Mouse (Mus musculus) CH12.LX (cell line): ENCODE results near the gene Nat8f4.

Experiments used
- CHD2 ChIP-seq: IDR thresholded peaks from 2 replicates; pipeline ENCODE4 v1.6.1; 2011; ENCODE audit warnings: low read length, improper control_type of control experiment
- CTCF ChIP-seq, 2 experiments: IDR thresholded peaks in 1 of 2; conservative IDR thresholded peaks in 1 of 2; 2 replicates each; pipeline ENCODE4 v1.5.1; 2011 to 2012; ENCODE audit warnings: low read depth in 2 of 2, low read length in 2 of 2, improper control_type of control experiment in 1 of 2, inconsistent platforms in 1 of 2, mild to moderate bottlenecking in 1 of 2, moderate library complexity in 1 of 2
- EP300 ChIP-seq: IDR thresholded peaks from 2 replicates; pipeline ENCODE4 v1.6.1; 2011; ENCODE audit warnings: low read length, improper control_type of control experiment
- GABPA ChIP-seq: IDR thresholded peaks from 2 replicates; pipeline ENCODE4 v1.6.1; 2012; ENCODE audit warnings: low read depth, low read length, improper control_type of control experiment, inconsistent platforms; ENCODE audit not compliant: insufficient replicate concordance
- HCFC1 ChIP-seq: IDR thresholded peaks from 2 replicates; pipeline ENCODE4 v1.6.1; 2012; ENCODE audit warnings: low read depth, mild to moderate bottlenecking, inconsistent platforms, low read length, improper control_type of control experiment
- JUND ChIP-seq: conservative IDR thresholded peaks from 2 replicates; pipeline ENCODE4 v1.6.1; 2011; ENCODE audit warnings: low read depth, low read length, improper control_type of control experiment
- MAX ChIP-seq: IDR thresholded peaks from 2 replicates; pipeline ENCODE4 v1.6.1; 2011; ENCODE audit warnings: low read length, improper control_type of control experiment
- MEF2A ChIP-seq: IDR thresholded peaks from 2 replicates; pipeline ENCODE4 v1.6.1; 2014; ENCODE audit warnings: low read depth, mild to moderate bottlenecking, inconsistent platforms, low read length, improper control_type of control experiment, borderline replicate concordance
- PAX5 ChIP-seq: IDR thresholded peaks from 2 replicates; pipeline ENCODE4 v1.6.1; 2012; ENCODE audit warnings: low read length, inconsistent platforms, mixed read lengths
- POLR2A ChIP-seq: IDR thresholded peaks from 2 replicates; pipeline ENCODE4 v1.6.1; 2011; ENCODE audit warnings: low read depth, mild to moderate bottlenecking, improper control_type of control experiment, low read length
- TCF12 ChIP-seq: IDR thresholded peaks from 2 replicates; pipeline ENCODE4 v1.6.1; 2014; ENCODE audit warnings: low read depth, mild to moderate bottlenecking, inconsistent platforms, low read length, improper control_type of control experiment
- USF1 ChIP-seq: IDR thresholded peaks from 2 replicates; pipeline ENCODE4 v1.6.1; 2014; ENCODE audit warnings: low read depth, mild to moderate bottlenecking, inconsistent platforms, low read length, improper control_type of control experiment
- USF2 ChIP-seq: conservative IDR thresholded peaks from 2 replicates; pipeline ENCODE4 v1.6.1; 2011; ENCODE audit warnings: low read depth, low read length, improper control_type of control experiment
- ZMIZ1 ChIP-seq: IDR thresholded peaks from 2 replicates; pipeline ENCODE4 v1.6.1; 2012; ENCODE audit warnings: low read depth, mild to moderate bottlenecking, inconsistent platforms, low read length, improper control_type of control experiment

DNA sequence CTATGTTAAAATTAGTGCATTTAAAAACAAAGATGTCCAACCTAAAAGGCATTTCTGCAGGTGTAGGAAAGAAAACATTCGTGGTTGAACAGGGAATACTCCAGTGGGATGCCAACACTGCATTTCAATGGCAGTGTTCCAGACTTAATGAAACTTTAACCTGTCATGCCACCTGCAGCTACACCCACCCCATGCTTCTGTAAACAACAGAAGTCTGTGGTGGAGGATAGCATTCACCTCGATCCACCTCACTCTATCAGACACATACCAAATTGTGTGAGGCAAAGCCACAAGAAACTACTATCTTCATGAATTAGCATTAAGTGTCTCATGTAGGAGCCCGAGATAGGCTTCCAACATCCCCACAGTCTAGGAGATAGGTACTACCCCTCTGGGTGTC is 3.7 kb upstream of the Nat8f4 start:
- TF ChIP-seq POLR2A (no peak), ZMIZ1 (no peak), PAX5 (no peak), HCFC1 (no peak), CTCF (conservative IDR thresholded peaks at IDR 0.05 in 1 of 2, IDR thresholded peaks at IDR 0.05 in 1 of 2; ENCODE audit: low read depth in 2 of 2, low read length in 2 of 2) (no peak), USF1 (no peak), MEF2A (no peak), GABPA (no peak), TCF12 (no peak), MAX (no peak), USF2 (no peak), JUND (no peak), EP300 (no peak), CHD2 (no peak)
